Mouse (Mus musculus) forebrain, postnatal 0 days (tissue): Measurements from ENCODE around the gene Ankrd33b. TPM values are rescaled to one million over a fixed set of nuclear protein-coding genes. Genes with fewer than 3 reads are reported as not detected.

Experiments
- ATAC-seq: fragments of 200-750 bp; cut with Nextera tagmentation; 2 replicates; pipeline ENCODE4 v1.8.0; 2017; ENCODE audit warnings: mild to moderate bottlenecking, moderate library complexity
- DNase-seq: peaks from one replicate; pipeline ENCODE4 v3.0.0-alpha.2; 2015
- H3K27ac ChIP-seq: fragments of 300-500 bp; sonication (generic); 2 replicates; pipeline ENCODE4 v1.5.1; 2014; ENCODE audit warnings: low read depth, mild to moderate bottlenecking, antibody characterized with exemption, low read length, moderate library complexity, mixed read lengths
- H3K27me3 ChIP-seq: fragments of 300-500 bp; sonication (generic); 2 replicates; pipeline ENCODE4 v1.6.1; 2014; ENCODE audit warnings: mild to moderate bottlenecking, low read length, mixed read lengths; ENCODE audit not compliant: insufficient read depth
- H3K36me3 ChIP-seq: fragments of 300-500 bp; sonication (generic); 2 replicates; pipeline ENCODE4 v1.6.1; 2014; ENCODE audit warnings: mild to moderate bottlenecking, moderate library complexity; ENCODE audit not compliant: insufficient read depth
- H3K4me1 ChIP-seq: fragments of 300-500 bp; sonication (generic); 2 replicates; pipeline ENCODE4 v1.6.1; 2014; ENCODE audit warnings: antibody characterized with exemption; ENCODE audit not compliant: insufficient read depth
- H3K4me2 ChIP-seq: fragments of 300-500 bp; sonication (generic); 2 replicates; pipeline ENCODE4 v1.6.1; 2014; ENCODE audit warnings: low read depth, mild to moderate bottlenecking, moderate library complexity
- H3K4me3 ChIP-seq: fragments of 300-500 bp; sonication (generic); 2 replicates; pipeline ENCODE4 v1.5.1; 2014; ENCODE audit warnings: low read depth, low read length, mixed read lengths
- H3K9ac ChIP-seq: fragments of 300-500 bp; sonication (generic); 2 replicates; pipeline ENCODE4 v1.6.1; 2014; ENCODE audit warnings: mild to moderate bottlenecking
- H3K9me3 ChIP-seq: fragments of 300-500 bp; sonication (generic); 2 replicates; pipeline ENCODE4 v1.6.1; 2016; ENCODE audit warnings: low read length
- CTCF ChIP-seq: sonication (generic); IDR thresholded peaks from 2 replicates; pipeline ENCODE4 v1.5.1; 2016; ENCODE audit warnings: antibody characterized with exemption, control low read depth, low read depth
- WGBS: fragments of 180-500 bp; shearing (Covaris S2); extraction: QIAGEN DNeasy Blood & Tissue Kit; methylation state at CpG from one replicate; pipeline ENCODE4 v1.1.7; 2014; 5-methylcytosine and 5-hydroxymethylcytosine counted together
- polyA plus RNA-seq: library from polyadenylated mRNA; unstranded; fragments of >200 nt; fragmentation: Nextera tagmentation; extraction: Ambion mirVana; gene quantifications from 2 replicates; pipeline ENCODE4 v1.2.1, GENCODE M21; 2015
- total RNA-seq: library from RNA; depleted of rRNA; stranded (reverse); fragments of >200 nt; gene quantifications from 2 replicates; pipeline ENCODE4 v1.2.3, GENCODE M21; 2014

Ankrd33b gene
- total and polyA plus RNA-seq, 2 experiments from 2014 or later, result 1.2 to 1.3 TPM

GRCm38 (mm10) chr15:31309526-31309925, 58.0 kb downstream of the Ankrd33b start:
- DNase-seq (no peak), ATAC-seq (no peak)

GRCm38 (mm10) chr15:31306726-31307125, 60.8 kb downstream of the Ankrd33b start:
- no peak for TF ChIP-seq CTCF
- no peaks in the 10 kb centered on the region for H3K27me3 ChIP-seq
- no peak overlapping the region for H3K27ac ChIP-seq
- ATAC-seq (no peak), DNase-seq (no peak)
- H3K4me1 ChIP-seq, result no peaks in the 10 kb centered on the region
- WGBS, result 89% methylated on average over 4 of the region's 4 CpGs
- H3K9me3 ChIP-seq, result no peaks in the 10 kb centered on the region
- H3K4me2 ChIP-seq, result no peak overlapping the region
- no peak overlapping the region for H3K4me3 ChIP-seq
- no peaks in the 10 kb centered on the region for H3K36me3 ChIP-seq
- H3K9ac ChIP-seq, result no peak overlapping the region

More at GRCm38 (mm10) chr15:31309526-31309925, 58.0 kb downstream of the Ankrd33b start:
- Histone ChIP-seq H3K36me3 (no peaks in the 10 kb centered on the region), H3K27ac (no peak overlapping the region), H3K4me2 (no peak overlapping the region), H3K9ac (no peak overlapping the region), H3K27me3 (no peaks in the 10 kb centered on the region), H3K9me3 (no peaks in the 10 kb centered on the region), H3K4me1 (no peaks in the 10 kb centered on the region), H3K4me3 (no peak overlapping the region)
- TF ChIP-seq CTCF, result peak; percentile 36; the same call in 1 of the 2 replicates
- 76% methylated on average over 15 of the region's 15 CpGs for WGBS

GRCm38 (mm10) chr15:31305181-31305580, 62.3 kb downstream of the Ankrd33b start:
- Histone ChIP-seq H3K36me3 (no peaks in the 10 kb centered on the region), H3K27ac (no peak overlapping the region), H3K4me1 (no peaks in the 10 kb centered on the region), H3K9ac (no peak overlapping the region), H3K4me3 (no peak overlapping the region), H3K27me3 (no peaks in the 10 kb centered on the region), H3K4me2 (no peak overlapping the region), H3K9me3 (no peaks in the 10 kb centered on the region)
- no peak for TF ChIP-seq CTCF
- no peak for ATAC-seq
- 54% methylated on average over 6 of the region's 6 CpGs for WGBS
- DNase-seq, result no peak

- Histone ChIP-seq H3K4me2 (no peak overlapping the region), H3K4me3 (no peak overlapping the region), H3K9me3 (no peaks in the 10 kb centered on the region), H3K27me3 (no peaks in the 10 kb centered on the region), H3K27ac (no peak overlapping the region), H3K36me3 (no peaks in the 10 kb centered on the region), H3K4me1 (no peaks in the 10 kb centered on the region), H3K9ac (no peak overlapping the region)
- DNase-seq, result no peak
- WGBS, result 77% methylated on average over 3 of the region's 3 CpGs
- ATAC-seq, result no peak
- TF ChIP-seq CTCF, result no peak
Measured at GRCm38 (mm10) chr15:31304302-31304701, 63.2 kb downstream of the Ankrd33b start.

- DNase-seq, result no peak
- WGBS, result 61% methylated on average over 12 of the region's 12 CpGs
- no peak overlapping the region for H3K4me3 ChIP-seq
Measured at GRCm38 (mm10) chr15:31302293-31302990, 65.1 kb downstream of the Ankrd33b start.

GRCm38 (mm10) chr15:31299258-31299917, 68.1 kb downstream of the Ankrd33b start:
- Histone ChIP-seq H3K27me3 (0 out of 2 replicates have a peak, but pooled peaks cover 2% of the 10 kb centered on the region), H3K9me3 (no peaks in the 10 kb centered on the region), H3K27ac (no peak overlapping the region), H3K4me3 (no peak overlapping the region), H3K9ac (no peak overlapping the region), H3K4me1 (peaks cover 7% of the 10 kb centered on the region; the same call in 1 of the 2 replicates), H3K36me3 (no peaks in the 10 kb centered on the region), H3K4me2 (no peak overlapping the region)
- 55% methylated on average over 6 of the region's 6 CpGs for WGBS
- DNase-seq, result peak; percentile 20
- TF ChIP-seq CTCF, result no peak
- no peak for ATAC-seq

More at GRCm38 (mm10) chr15:31302293-31302990, 65.1 kb downstream of the Ankrd33b start:
- TF ChIP-seq CTCF, result no peak
- H3K36me3 ChIP-seq, result no peaks in the 10 kb centered on the region
- H3K9me3 ChIP-seq, result no peaks in the 10 kb centered on the region
- no peak overlapping the region for H3K27ac ChIP-seq
- peaks cover 4% of the 10 kb centered on the region; the same call in 1 of the 2 replicates for H3K4me1 ChIP-seq
- H3K4me2 ChIP-seq, result no peak overlapping the region
- H3K9ac ChIP-seq, result no peak overlapping the region
- ATAC-seq, result no peak
- H3K27me3 ChIP-seq, result no peaks in the 10 kb centered on the region

GRCm38 (mm10) chr15:31297777-31298137, 69.8 kb downstream of the Ankrd33b start:
- peaks cover 7% of the 10 kb centered on the region; the same call in 1 of the 2 replicates for H3K4me1 ChIP-seq
- 0 out of 2 replicates have a peak, but pooled peaks cover 2% of the 10 kb centered on the region for H3K27me3 ChIP-seq
- H3K9me3 ChIP-seq, result no peaks in the 10 kb centered on the region
- peak; percentile 30 for DNase-seq
- H3K27ac ChIP-seq, result no peak overlapping the region
- ATAC-seq, result 0 out of 2 replicates have a peak, but pooled peaks have one; percentile 16
- 28% methylated on average over 13 of the region's 13 CpGs for WGBS
- no peak for TF ChIP-seq CTCF
- H3K36me3 ChIP-seq, result no peaks in the 10 kb centered on the region
- peak overlapping the region; percentile 32 for H3K4me3 ChIP-seq
- peak overlapping the region; percentile 55 for H3K9ac ChIP-seq
- H3K4me2 ChIP-seq, result peak overlapping the region; percentile 60
